Mouse (Mus musculus): ENCODE results near the gene Dusp5.
"Not testable (repeated sequence)": the region's sequence is repeated elsewhere in the genome, so short reads cannot be mapped to it uniquely, and the experiment has no call there.

Dusp5 gene

GRCm38 (mm10) chr19:53572607-53573006 is 43.7 kb downstream of the Dusp5 start:
- ATAC-seq (ENCODE audit: insufficient number of reproducible peaks, low FRiP score, low TSS enrichment), result no peak

- ATAC-seq (ENCODE audit: insufficient number of reproducible peaks, low FRiP score, low TSS enrichment), result no peak
These were observed 44.2 kb downstream of the Dusp5 start for GRCm38 (mm10) chr19:53573151-53573550.

DNA sequence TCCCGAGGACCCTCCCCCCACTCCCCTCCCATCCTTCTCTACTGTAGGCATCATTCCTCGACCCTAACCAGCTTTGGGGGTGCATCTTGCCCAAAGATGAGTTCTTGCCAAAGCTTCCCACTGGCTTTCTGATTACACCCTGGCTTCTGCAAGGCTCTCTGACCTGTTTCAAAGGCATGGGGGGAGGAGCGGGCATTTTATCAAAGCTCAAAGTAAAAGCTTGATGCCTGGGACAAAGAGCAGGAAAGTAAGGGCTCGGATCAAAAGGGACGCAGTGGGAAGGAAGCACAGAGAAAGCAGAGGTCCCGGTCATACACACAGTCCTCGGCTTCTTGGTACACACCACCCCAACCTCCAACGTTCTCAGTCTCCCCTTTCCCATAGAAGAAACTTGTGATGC is 45.2 kb downstream of the Dusp5 start:
- ATAC-seq (ENCODE audit: insufficient number of reproducible peaks, low FRiP score, low TSS enrichment), result no peak

DNA sequence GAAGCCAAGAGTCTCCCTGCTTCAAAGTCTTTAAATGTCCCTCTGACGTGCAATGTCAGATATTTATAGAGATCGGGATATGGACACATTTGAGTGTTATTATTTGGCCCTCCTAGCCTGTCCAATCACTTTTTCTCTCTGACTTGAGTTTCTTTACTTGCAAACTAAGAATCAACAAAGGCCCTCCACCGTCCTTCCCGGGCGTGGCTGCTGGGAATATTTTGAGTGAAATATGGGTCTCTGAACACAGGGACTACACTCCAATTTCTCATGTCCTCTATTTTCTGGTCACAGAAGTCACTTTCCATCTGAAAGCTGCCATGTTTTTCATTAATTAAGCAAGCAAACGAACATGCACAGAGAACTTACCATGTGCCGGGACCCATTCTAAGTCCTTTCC is 45.6 kb downstream of the Dusp5 start:
- no peak for ATAC-seq (ENCODE audit: insufficient number of reproducible peaks, low FRiP score, low TSS enrichment)

DNA sequence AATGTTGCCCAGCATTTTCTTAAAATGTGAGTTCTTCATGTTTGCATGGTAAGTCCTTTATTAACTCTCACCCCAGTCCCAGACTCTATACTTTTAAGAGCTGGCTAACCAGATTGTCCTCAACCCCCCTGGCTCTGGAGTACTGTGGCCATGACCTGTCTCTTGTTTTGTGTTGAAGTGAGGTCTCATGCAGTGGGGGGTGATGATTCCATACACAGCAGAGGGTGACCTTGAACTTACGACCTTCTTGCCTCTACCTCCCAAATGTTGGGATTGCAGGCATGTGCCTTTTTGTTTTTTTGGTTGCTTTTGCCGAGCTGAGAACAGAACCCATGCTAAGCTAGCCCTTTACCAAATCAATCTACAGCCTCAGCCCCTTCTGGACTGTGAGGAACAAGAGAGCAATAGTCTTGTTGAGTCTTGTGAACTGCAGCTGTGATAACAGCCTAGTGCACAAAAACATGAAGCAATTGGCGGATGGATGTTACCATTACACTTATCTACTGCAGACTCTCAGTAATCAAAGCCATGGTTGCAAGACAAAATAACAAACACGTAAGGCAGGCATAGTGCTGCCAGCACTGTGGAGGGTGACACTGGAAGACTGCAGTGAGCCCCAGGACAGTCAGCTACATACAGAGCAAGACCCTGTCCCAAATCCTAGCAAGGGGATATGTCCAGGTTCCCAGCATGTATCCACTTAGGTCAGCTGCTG is 46.5 kb downstream of the Dusp5 start:
- ATAC-seq (ENCODE audit: insufficient number of reproducible peaks, low FRiP score, low TSS enrichment), result no peak

DNA sequence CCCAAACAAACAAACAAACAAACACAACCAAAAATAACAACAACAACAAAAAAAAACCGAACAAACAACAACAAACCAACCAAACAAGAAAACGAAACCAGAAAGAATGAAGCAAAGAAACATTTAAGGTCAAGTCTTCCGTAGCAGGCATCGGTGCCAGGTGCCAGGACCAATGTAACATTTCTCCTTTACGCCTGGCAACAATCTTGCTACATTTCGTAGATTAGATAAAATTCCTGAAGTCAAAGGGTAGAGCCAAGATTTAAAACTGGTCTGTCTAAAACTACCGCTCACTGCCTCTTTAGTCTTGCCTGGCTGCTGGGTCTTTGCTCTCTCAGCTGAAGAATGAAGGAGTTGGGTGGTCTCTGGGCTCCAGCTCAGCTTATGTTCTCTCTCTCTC is 47.2 kb downstream of the Dusp5 start:
- ATAC-seq (ENCODE audit: insufficient number of reproducible peaks, low FRiP score, low TSS enrichment), result no peak

GRCm38 (mm10) chr19:53577025-53577800 is 48.3 kb downstream of the Dusp5 start:
- ATAC-seq (ENCODE audit: insufficient number of reproducible peaks, low FRiP score, low TSS enrichment), result no peak

DNA sequence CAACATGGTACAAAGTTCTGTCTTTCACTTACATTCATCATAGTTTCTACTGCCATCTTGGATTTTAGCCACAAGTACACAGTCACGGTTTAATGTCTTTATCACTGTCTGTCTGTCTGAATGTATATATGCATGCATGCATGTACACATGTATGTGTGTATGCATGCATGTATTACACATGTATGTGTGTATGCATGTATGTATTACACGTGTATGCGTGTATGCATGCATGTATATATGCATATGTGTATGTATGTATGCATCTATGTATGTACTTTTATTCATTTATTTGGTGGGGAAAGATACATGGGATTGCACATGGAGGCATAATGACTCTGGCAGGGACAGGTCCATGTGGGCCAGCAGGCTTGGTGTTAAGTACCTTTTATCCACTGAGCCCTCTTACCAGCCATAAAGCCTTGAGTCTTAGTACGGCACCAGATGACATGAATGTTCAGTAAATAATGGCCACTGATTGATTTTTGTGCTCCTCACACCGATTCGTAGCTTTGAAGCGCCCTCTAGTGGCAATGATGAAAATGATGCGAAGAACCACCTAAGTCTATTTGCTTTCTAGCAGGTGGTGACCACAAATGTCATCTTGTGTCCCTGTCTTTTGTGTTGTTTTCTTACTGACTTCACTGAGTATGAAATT is 49.8 kb downstream of the Dusp5 start:
- ATAC-seq (ENCODE audit: insufficient number of reproducible peaks, low FRiP score, low TSS enrichment), result peak; percentile 79; the same call in 1 of the 2 replicates

- ATAC-seq (ENCODE audit: insufficient number of reproducible peaks, low FRiP score, low TSS enrichment), result not testable (repeated sequence)
These were observed 51.4 kb downstream of the Dusp5 start for GRCm38 (mm10) chr19:53580271-53580670.

- ATAC-seq (ENCODE audit: insufficient number of reproducible peaks, low FRiP score, low TSS enrichment), result not testable (repeated sequence)
These were observed 58.8 kb downstream of the Dusp5 start for GRCm38 (mm10) chr19:53587686-53588085.

GRCm38 (mm10) chr19:53588968-53589367 is 60.1 kb downstream of the Dusp5 start, which contains the start of gene Nutf2-ps1:
Gene Nutf2-ps1, minus strand, starts transcription at chr19:53589068.
- not testable (repeated sequence) for ATAC-seq (ENCODE audit: insufficient number of reproducible peaks, low FRiP score, low TSS enrichment)

Measured in cerebellum, adult (tissue).